Mouse (Mus musculus) embryonic facial prominence, embryonic 15.5 days (tissue): ENCODE measurements around the gene Ush1g. TPM values are rescaled to one million over a fixed set of nuclear protein-coding genes. Genes with fewer than 3 reads are reported as not detected.

ENCODE experiments used
- ATAC-seq: fragments of 200-750 bp; cut with Nextera tagmentation; 2 replicates; pipeline ENCODE4 v1.8.0; 2017; ENCODE audit warnings: low read depth, moderate TSS enrichment; ENCODE audit not compliant: insufficient number of reproducible peaks, low FRiP score, low TSS enrichment
- H3K27ac ChIP-seq: fragments of 300-500 bp; sonication (generic); replicated peaks from 2 replicates; pipeline ENCODE4 v1.5.1; 2015; ENCODE audit warnings: mild to moderate bottlenecking, inconsistent platforms
- H3K27me3 ChIP-seq: fragments of 300-500 bp; sonication (generic); 2 replicates; pipeline ENCODE4 v1.6.1; 2015; ENCODE audit warnings: inconsistent platforms
- H3K36me3 ChIP-seq: fragments of 300-500 bp; sonication (generic); 2 replicates; pipeline ENCODE4 v1.6.1; 2015; ENCODE audit warnings: mild to moderate bottlenecking, inconsistent platforms
- H3K4me1 ChIP-seq: fragments of 300-500 bp; sonication (generic); 2 replicates; pipeline ENCODE4 v1.6.1; 2015; ENCODE audit warnings: inconsistent platforms
- H3K4me2 ChIP-seq: fragments of 300-500 bp; sonication (generic); replicated peaks from 2 replicates; pipeline ENCODE4 v1.6.1; 2015; ENCODE audit warnings: mild to moderate bottlenecking, inconsistent platforms
- H3K4me3 ChIP-seq: fragments of 300-500 bp; sonication (generic); replicated peaks from 2 replicates; pipeline ENCODE4 v1.5.1; 2015; ENCODE audit warnings: mild to moderate bottlenecking, inconsistent platforms
- H3K9ac ChIP-seq: fragments of 300-500 bp; sonication (generic); 2 replicates; pipeline ENCODE4 v1.6.1; 2015; ENCODE audit warnings: inconsistent platforms
- H3K9me3 ChIP-seq: fragments of 300-500 bp; sonication (generic); replicated peaks from 2 replicates; pipeline ENCODE4 v1.6.1; 2016; ENCODE audit warnings: inconsistent platforms
- WGBS: fragments of 180-500 bp; shearing (Covaris S2); methylation state at CpG from one replicate; pipeline ENCODE4 v1.1.7; 2015; 5-methylcytosine and 5-hydroxymethylcytosine counted together
- polyA plus RNA-seq: library from polyadenylated mRNA; unstranded; fragments of >200 nt; fragmentation: Nextera tagmentation; extraction: Ambion mirVana; gene quantifications from 2 replicates; pipeline ENCODE4 v1.2.1, GENCODE M21; 2015

Gene Ush1g
- polyA plus RNA-seq, 1 experiment from 2014 or later: 0.12 TPM

- Histone ChIP-seq H3K4me2 (no peak overlapping the region), H3K27me3 (peaks cover 51% of the 10 kb centered on the region), H3K4me1 (peaks cover 27% of the 10 kb centered on the region), H3K9me3 (no peaks in the 10 kb centered on the region), H3K4me3 (no peak overlapping the region), H3K9ac (no peak overlapping the region), H3K27ac (no peak overlapping the region), H3K36me3 (peaks cover 11% of the 10 kb centered on the region)
- ATAC-seq: no peak
- 87% methylated on average over 27 of the region's 27 CpGs for WGBS
Measured at GRCm38 (mm10) chr11:115269330-115270066, 52.3 kb downstream of the Ush1g start.

- Histone ChIP-seq H3K4me2 (no peak overlapping the region), H3K9me3 (no peaks in the 10 kb centered on the region), H3K4me3 (no peak overlapping the region), H3K27ac (no peak overlapping the region), H3K27me3 (peaks cover 66% of the 10 kb centered on the region), H3K4me1 (peaks cover 27% of the 10 kb centered on the region), H3K36me3 (peaks cover 11% of the 10 kb centered on the region), H3K9ac (no peak overlapping the region)
- ATAC-seq: no peak
- WGBS: 78% methylated on average over 11 of the region's 11 CpGs
Measured at GRCm38 (mm10) chr11:115267958-115268357, 53.9 kb downstream of the Ush1g start.

- H3K27ac ChIP-seq: no peak within 1 kb of the TSS
- no peak for ATAC-seq
- H3K9me3 ChIP-seq: no peaks in the 10 kb centered on the region
- peak within 1 kb of the TSS; percentile 72 for H3K4me2 ChIP-seq
- no peak within 1 kb of the TSS for H3K9ac ChIP-seq
- H3K4me3 ChIP-seq: peak within 1 kb of the TSS; percentile 39
- H3K36me3 ChIP-seq: peaks cover 11% of the 10 kb centered on the region
- peaks cover 73% of the 10 kb centered on the region for H3K27me3 ChIP-seq
- WGBS: 5% methylated on average over 50 of the region's 50 CpGs
- peaks cover 27% of the 10 kb centered on the region for H3K4me1 ChIP-seq
Measured at GRCm38 (mm10) chr11:115267061-115267883, 54.6 kb downstream of the Ush1g start, which contains the start of gene Grin2c. Grin2c (minus strand) TSS chr11:115267243.

- H3K36me3 ChIP-seq: peaks cover 9% of the 10 kb centered on the region
- peaks cover 27% of the 10 kb centered on the region for H3K4me1 ChIP-seq
- ATAC-seq: no peak
- H3K9me3 ChIP-seq: no peaks in the 10 kb centered on the region
- WGBS: 2% methylated on average over 22 of the region's 22 CpGs
- peaks cover 82% of the 10 kb centered on the region for H3K27me3 ChIP-seq
- peak overlapping the region; percentile 39 for H3K4me3 ChIP-seq
- H3K4me2 ChIP-seq: peak overlapping the region; percentile 72
- no peak overlapping the region for H3K9ac ChIP-seq
- H3K27ac ChIP-seq: no peak overlapping the region
Measured at GRCm38 (mm10) chr11:115266400-115266778, 55.5 kb downstream of the Ush1g start.

GRCm38 (mm10) chr11:115265771-115266399 lies 56.0 kb downstream of the Ush1g start:
- H3K4me2 ChIP-seq: no peak overlapping the region; the same call in 1 of the 2 replicates
- no peak overlapping the region for H3K9ac ChIP-seq
- peak overlapping the region; percentile 39 for H3K4me3 ChIP-seq

More at GRCm38 (mm10) chr11:115265771-115266399, 56.0 kb downstream of the Ush1g start:
- Histone ChIP-seq H3K36me3 (peaks cover 9% of the 10 kb centered on the region), H3K27me3 (peaks cover 87% of the 10 kb centered on the region), H3K27ac (no peak overlapping the region), H3K4me1 (peaks cover 27% of the 10 kb centered on the region), H3K9me3 (no peaks in the 10 kb centered on the region)
- 5% methylated on average over 20 of the region's 20 CpGs for WGBS
- ATAC-seq: no peak

Other genes with a start within 250 kb of the Ush1g start
- 1.6 and 2.0 TPM in 2 replicates for gene Rab37, start 230.6 kb downstream of the Ush1g start, polyA plus RNA-seq
- gene Cd300lf, start 188.0 kb downstream of the Ush1g start, polyA plus RNA-seq: 0.96 and 1.0 TPM in 2 replicates
- gene Slc9a3r1, start 158.7 kb downstream of the Ush1g start, polyA plus RNA-seq: 45.2 and 51.8 TPM in 2 replicates
- gene Tmem104, start 134.6 kb downstream of the Ush1g start, polyA plus RNA-seq: 12.6 and 13.9 TPM in 2 replicates
- gene Nat9, start 134.2 kb downstream of the Ush1g start, polyA plus RNA-seq: 30.9 and 41.6 TPM in 2 replicates
- 0.05 TPM in 1 of 2 replicates, not detected in the other for gene Grin2c, start 54.8 kb downstream of the Ush1g start, polyA plus RNA-seq
- gene Fdxr, start 45.0 kb downstream of the Ush1g start, polyA plus RNA-seq: 16.0 and 17.0 TPM in 2 replicates
- gene Fads6, start 24.4 kb downstream of the Ush1g start, polyA plus RNA-seq: 0.60 and 0.66 TPM in 2 replicates
- gene Otop2, start 14.9 kb downstream of the Ush1g start, polyA plus RNA-seq: 0.21 and 0.32 TPM in 2 replicates
- 0.24 and 0.35 TPM in 2 replicates for gene Otop3, start 12.7 kb upstream of the Ush1g start, polyA plus RNA-seq
- 8.9 and 9.6 TPM in 2 replicates for gene Hid1, start 45.7 kb upstream of the Ush1g start, polyA plus RNA-seq
- 13.7 and 13.8 TPM in 2 replicates for gene Cdr2l, start 59.9 kb upstream of the Ush1g start, polyA plus RNA-seq
- gene Mrpl58, start 81.7 kb upstream of the Ush1g start, polyA plus RNA-seq: 167 and 169 TPM in 2 replicates
- gene Atp5h, start 97.9 kb upstream of the Ush1g start, polyA plus RNA-seq: 815 and 841 TPM in 2 replicates
- gene Kctd2, start 98.1 kb upstream of the Ush1g start, polyA plus RNA-seq: 18.1 and 18.5 TPM in 2 replicates
- not detected in 2 replicates for gene Trim80, start 118.5 kb upstream of the Ush1g start, polyA plus RNA-seq
- gene Slc16a5, start 140.4 kb upstream of the Ush1g start, polyA plus RNA-seq: 0.22 and 0.36 TPM in 2 replicates
- gene Armc7, start 153.6 kb upstream of the Ush1g start, polyA plus RNA-seq: 8.9 and 9.8 TPM in 2 replicates
- gene Nt5c, start 169.8 kb upstream of the Ush1g start, polyA plus RNA-seq: 87.5 and 88.1 TPM in 2 replicates
- 523 and 542 TPM in 2 replicates for gene Jpt1, start 192.3 kb upstream of the Ush1g start, polyA plus RNA-seq
- 826 and 846 TPM in 2 replicates for gene Sumo2, start 214.2 kb upstream of the Ush1g start, polyA plus RNA-seq
- 144 and 156 TPM in 2 replicates for gene Nup85, start 242.4 kb upstream of the Ush1g start, polyA plus RNA-seq